Mouse (Mus musculus) embryo, embryonic 10 days (tissue): ENCODE data around the gene Dtx4.
"Not testable (repeated sequence)": the region's sequence is repeated elsewhere in the genome, so short reads cannot be mapped to it uniquely, and the experiment has no call there.

Experiments
- DNase-seq: peaks from one replicate; pipeline ENCODE4 v3.0.0-alpha.2; 2015; ENCODE audit warnings: low spot score

The Dtx4 gene

GRCm38 (mm10) chr19:12501370-12502347 is at the start of gene Dtx4:
Gene Dtx4, minus strand, starts transcription at chr19:12501454.
- DNase-seq = peak; percentile 99

- no peak for DNase-seq
Observed at GRCm38 (mm10) chr19:12550005-12550942, 49.0 kb upstream of the Dtx4 start.

- DNase-seq = no peak
Observed at GRCm38 (mm10) chr19:12549166-12549565, 47.9 kb upstream of the Dtx4 start.

- not testable (repeated sequence) for DNase-seq
Observed at GRCm38 (mm10) chr19:12545440-12545839, 44.2 kb upstream of the Dtx4 start, which contains the start of gene Fam111a. Gene Fam111a, plus strand, starts transcription at chr19:12545740.

- no peak for DNase-seq
Observed at GRCm38 (mm10) chr19:12541644-12542043, 40.4 kb upstream of the Dtx4 start.

- DNase-seq = no peak
Observed at GRCm38 (mm10) chr19:12540727-12541126, 39.5 kb upstream of the Dtx4 start.

- no peak for DNase-seq
Observed at GRCm38 (mm10) chr19:12539975-12540374, 38.7 kb upstream of the Dtx4 start.

- DNase-seq = no peak
Observed at GRCm38 (mm10) chr19:12537168-12537567, 35.9 kb upstream of the Dtx4 start.

GRCm38 (mm10) chr19:12523377-12523776 is 22.1 kb upstream of the Dtx4 start:
- DNase-seq = no peak

GRCm38 (mm10) chr19:12518541-12518890 is 17.3 kb upstream of the Dtx4 start:
- DNase-seq = no peak

- DNase-seq = peak; percentile 74
Observed at GRCm38 (mm10) chr19:12517671-12518540, 16.7 kb upstream of the Dtx4 start.

GRCm38 (mm10) chr19:12514621-12515020 is 13.4 kb upstream of the Dtx4 start:
- DNase-seq = no peak

GRCm38 (mm10) chr19:12502756-12503155 is 1.5 kb upstream of the Dtx4 start:
- no peak for DNase-seq

GRCm38 (mm10) chr19:12500881-12501311 is 358 bp downstream of the Dtx4 start:
- peak; percentile 48 for DNase-seq

GRCm38 (mm10) chr19:12500124-12500523 is 1.1 kb downstream of the Dtx4 start:
- peak; percentile 77 for DNase-seq

- DNase-seq = peak; percentile 40
Observed at GRCm38 (mm10) chr19:12499485-12499884, 1.8 kb downstream of the Dtx4 start.

GRCm38 (mm10) chr19:12498941-12499340 is 2.3 kb downstream of the Dtx4 start:
- no peak for DNase-seq

GRCm38 (mm10) chr19:12498321-12498720 is 2.9 kb downstream of the Dtx4 start:
- no peak for DNase-seq

- DNase-seq = no peak
Observed at GRCm38 (mm10) chr19:12497909-12498308, 3.3 kb downstream of the Dtx4 start.

GRCm38 (mm10) chr19:12496241-12496640 is 5.0 kb downstream of the Dtx4 start:
- no peak for DNase-seq

- peak; percentile 31 for DNase-seq
Observed at GRCm38 (mm10) chr19:12494972-12495535, 6.2 kb downstream of the Dtx4 start.
